9 mouse cellular contexts compared by ENCODE assay signal in the genomic region with DNA sequence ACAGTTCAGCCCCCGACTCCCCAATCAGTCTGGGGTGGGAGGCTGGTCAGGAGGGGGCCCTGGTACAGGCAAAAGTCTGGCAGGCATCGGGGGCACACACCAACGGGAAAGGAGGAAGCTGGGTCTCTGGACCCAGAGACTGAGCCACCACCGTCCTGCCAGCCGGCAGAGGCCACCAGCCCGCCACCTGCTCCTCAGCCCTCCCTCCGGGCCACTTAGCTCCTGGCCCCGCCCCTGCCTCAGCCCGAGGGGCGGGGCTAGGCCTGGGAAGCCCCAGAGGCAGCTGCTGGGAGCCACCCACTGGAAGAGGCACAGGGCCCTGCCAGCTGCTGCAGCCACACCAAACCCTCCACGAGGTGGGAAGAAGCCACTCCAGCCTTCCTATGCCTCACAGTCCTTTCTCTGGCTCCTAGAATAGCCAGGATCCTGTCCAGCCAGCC. TPM values are rescaled to one million over a fixed set of nuclear protein-coding genes. Genes with fewer than 3 reads are reported as not detected.
DNase-seq lines count a peak whose midpoint lies in the region; ATAC-seq lines count a peak whose summit lies in the region.
"Had no signal": no experiment of that assay in that cellular context is flagged by ENCODE, and none has a peak within 500 bp of the region (broad histone marks: within the 10 kb centered on the region; RNA-seq: fewer than 3 reads in every experiment).

Gene Mfng, minus strand, starts transcription at position 186 of the 440 bp plus-strand sequence.

- intact Hi-C loops in gastrocnemius, postnatal 36 days (cut with DNase I), result no loop called here

- H3K27me3 ChIP-seq in limb, embryonic 13.5 days, result peaks cover 26% of the 10 kb centered on the region
- no peaks in the 10 kb centered on the region for H3K27me3 ChIP-seq in midbrain, embryonic 12.5 days
- H3K27me3 ChIP-seq: Patski had no signal

- H3K4me1 ChIP-seq in limb, embryonic 13.5 days, result peaks cover 11% of the 10 kb centered on the region
- H3K4me1 ChIP-seq in midbrain, embryonic 12.5 days, result peaks cover 65% of the 10 kb centered on the region

- no peak for DNase-seq in frontal cortex, postnatal 25 days (ENCODE audit: low spot score in 2 of 2)
- peak; percentile 91 for DNase-seq in embryo, embryonic 10.5 days (ENCODE audit: low spot score)
- peak; percentile 66 to 71 for DNase-seq in gastrocnemius, postnatal 36 days
- DNase-seq in induced T-regulatory cell, adult 2 months (ENCODE audit: low read depth), result peak; percentile 95
- DNase-seq in spleen, adult 18-20 months, result peak; percentile 87 to 88

- H3K36me3 ChIP-seq in limb, embryonic 13.5 days, result 0 out of 2 replicates have a peak, but pooled peaks cover 3% of the 10 kb centered on the region
- H3K36me3 ChIP-seq in midbrain, embryonic 12.5 days, result 0 out of 2 replicates have a peak, but pooled peaks cover 6% of the 10 kb centered on the region

- peak within 1 kb of the TSS; percentile 26 for H3K4me2 ChIP-seq in limb, embryonic 13.5 days (replicated peaks)
- H3K4me2 ChIP-seq in midbrain, embryonic 12.5 days (replicated peaks), result peak within 1 kb of the TSS; percentile 74

- H3K4me3 ChIP-seq in limb, embryonic 13.5 days, result peak within 1 kb of the TSS; percentile 20
- H3K4me3 ChIP-seq in midbrain, embryonic 12.5 days, result peak within 1 kb of the TSS; percentile 51

- H3K9me3 ChIP-seq in limb, embryonic 13.5 days, result peaks cover 4% of the 10 kb centered on the region; the same call in 1 of the 2 replicates
- H3K9me3 ChIP-seq in midbrain, embryonic 12.5 days, result no peaks in the 10 kb centered on the region

- peak within 1 kb of the TSS; percentile 15; the same call in 1 of the 2 replicates for H3K27ac ChIP-seq in limb, embryonic 13.5 days
- H3K27ac ChIP-seq in midbrain, embryonic 12.5 days (replicated peaks), result peak within 1 kb of the TSS; percentile 100

- peak; percentile 61 for ATAC-seq in frontal cortex, adult (ENCODE audit: low TSS enrichment)
- ATAC-seq in limb, embryonic 13.5 days (ENCODE audit: low FRiP score, low read depth), result no peak
- peak; percentile 74 for ATAC-seq in midbrain, embryonic 12.5 days (ENCODE audit: low FRiP score, low read depth)
- ATAC-seq: Patski had no signal

- peak within 1 kb of the TSS; percentile 25; the same call in 1 of the 2 replicates for H3K9ac ChIP-seq in limb, embryonic 13.5 days
- H3K9ac ChIP-seq in midbrain, embryonic 12.5 days (replicated peaks), result peak within 1 kb of the TSS; percentile 75

- WGBS in limb, embryonic 13.5 days, result 2% methylated on average over 11 of the region's 11 CpGs
- 2% methylated on average over 8 of the region's 11 CpGs for WGBS in midbrain, embryonic 12.5 days

RNA-seq across cellular contexts. Expression of gene Mfng, which starts in this region (rescaled TPM):
- total RNA-seq in gastrocnemius, postnatal 36 days (2021), result 1 to 10 TPM; 3.3 TPM
- polyA plus RNA-seq in limb, embryonic 13.5 days (2015; fragmentation: Nextera tagmentation; extraction: Ambion mirVana), result 14.1 and 15.0 TPM in 2 replicates
- polyA plus RNA-seq in midbrain, embryonic 12.5 days (2016; fragmentation: Nextera tagmentation; extraction: Ambion mirVana), result 119 and 137 TPM in 2 replicates
- polyA plus RNA-seq: Patski had no signal

Comparison
In these comparisons a context has a peak if more than half of its experiments do, and no peak if none do; other contexts are left out.
1. DNase-seq: peak in embryo, embryonic 10.5 days (single experiment), gastrocnemius, postnatal 36 days (2 of 2), induced T-regulatory cell, adult 2 months (single experiment) and spleen, adult 18-20 months (2 of 2); none in frontal cortex, postnatal 25 days (0 of 2).